Mouse (Mus musculus): ENCODE measurements at regions not wholly inside any gene's neighbourhood (a gene's known extent, or its start where the extent isn't known, plus 50 kb on each side); places are given as distances from the start of the nearest gene placed in this dataset.

DNA sequence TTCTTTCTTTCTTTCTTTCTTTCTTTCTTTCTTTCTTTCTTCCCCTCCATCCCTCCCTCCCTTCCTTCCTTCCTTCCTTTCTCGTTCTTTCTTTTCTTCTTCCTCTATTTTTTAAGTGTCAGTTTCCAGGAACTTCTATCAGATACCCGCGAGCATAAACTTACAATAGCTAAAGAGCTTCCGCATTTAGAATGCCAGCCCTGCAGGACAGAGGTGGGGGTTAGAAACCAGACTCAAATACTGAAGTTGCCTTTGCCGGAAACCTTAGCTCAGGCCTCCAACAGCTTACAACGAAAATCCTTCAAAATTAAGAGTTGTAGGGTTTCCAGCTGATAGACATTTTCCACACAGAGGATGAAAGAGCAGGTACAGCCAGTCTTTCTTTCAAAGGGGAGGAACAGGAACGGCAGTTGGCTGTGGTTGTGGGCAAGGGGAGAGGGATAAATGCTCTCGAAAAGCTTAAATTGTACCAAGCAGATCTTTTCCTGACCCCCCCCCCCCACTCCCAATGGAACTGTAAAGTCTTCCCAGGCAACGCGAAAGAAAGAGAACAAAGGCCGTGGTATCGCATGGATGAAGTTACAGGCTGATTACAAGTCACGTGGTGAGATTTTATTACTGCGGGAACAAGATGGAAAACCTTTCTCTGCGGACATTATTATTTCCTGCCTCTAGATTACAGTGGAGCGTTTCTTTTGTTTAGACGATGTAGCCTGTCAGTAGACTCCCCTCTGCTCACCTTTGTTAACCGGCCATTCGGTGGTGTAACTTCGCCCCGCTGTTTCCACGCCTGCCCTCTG, 159.2 kb downstream of the Tgfb2 start:
- Histone ChIP-seq H3K9ac (no peak overlapping the region), H3K4me2 (peak overlapping the region; percentile 28), H3K27me3 (no peaks in the 10 kb centered on the region), H3K9me3 (no peaks in the 10 kb centered on the region), H3K36me3 (no peaks in the 10 kb centered on the region), H3K4me1 (0 out of 2 replicates have a peak, but pooled peaks cover 9% of the 10 kb centered on the region), H3K27ac (peak overlapping the region; percentile 77), H3K4me3 (no peak overlapping the region)
- no peak for ATAC-seq (ENCODE audit: insufficient number of reproducible peaks, low FRiP score, low TSS enrichment, low read depth)
- 39% methylated on average over 22 of the region's 22 CpGs for WGBS

DNA sequence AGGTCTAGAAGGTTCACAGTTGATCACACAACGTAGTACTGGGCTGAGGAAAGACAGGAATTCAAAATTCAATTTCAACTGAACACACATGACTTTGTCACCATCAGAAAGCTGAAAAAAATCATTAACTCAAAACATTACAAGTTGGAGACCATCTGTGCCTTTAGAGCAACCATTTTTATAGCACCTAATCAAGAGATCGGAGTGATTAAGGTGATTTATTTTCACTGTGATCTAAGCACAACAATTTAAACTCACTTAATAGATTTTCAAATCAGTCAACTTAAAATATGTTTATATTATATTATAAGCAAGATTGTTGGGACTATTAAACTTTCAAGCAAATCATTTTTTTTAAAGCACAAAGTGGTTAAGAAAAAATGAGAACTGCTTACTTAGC, 165.7 kb downstream of the Tgfb2 start:
- H3K4me1 ChIP-seq = no peaks in the 10 kb centered on the region
- no peak for ATAC-seq (ENCODE audit: insufficient number of reproducible peaks, low FRiP score, low TSS enrichment, low read depth)
- no peaks in the 10 kb centered on the region for H3K27me3 ChIP-seq
- no peak overlapping the region for H3K4me2 ChIP-seq
- no peak overlapping the region for H3K27ac ChIP-seq
- no peaks in the 10 kb centered on the region for H3K36me3 ChIP-seq
- 66% methylated on average over 2 of the region's 2 CpGs for WGBS
- H3K9me3 ChIP-seq = no peaks in the 10 kb centered on the region
- H3K9ac ChIP-seq = no peak overlapping the region
- H3K4me3 ChIP-seq = no peak overlapping the region

DNA sequence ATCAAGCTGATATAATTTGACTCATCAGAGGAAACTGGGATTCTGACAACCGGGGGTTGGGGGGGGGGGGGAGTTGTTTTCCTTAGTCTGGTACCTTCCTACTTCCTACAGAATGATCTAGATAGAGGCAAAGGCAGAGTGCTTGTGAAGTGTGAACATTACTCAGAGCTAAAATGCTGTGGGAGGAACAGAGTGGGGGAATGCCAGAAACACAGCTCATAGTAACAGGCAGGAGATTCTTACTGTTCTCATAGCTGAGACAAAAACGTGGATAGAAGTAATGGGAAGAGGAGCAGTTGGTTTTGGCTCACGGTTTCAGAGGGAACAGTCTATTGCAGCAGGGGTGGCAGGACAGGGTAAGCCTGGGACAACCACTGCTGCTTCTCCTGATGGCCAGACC, 167.6 kb downstream of the Tgfb2 start:
- 79% methylated on average over 3 of the region's 3 CpGs for WGBS
- ATAC-seq (ENCODE audit: insufficient number of reproducible peaks, low FRiP score, low TSS enrichment, low read depth) = no peak
- H3K27ac ChIP-seq = no peak overlapping the region

DNA sequence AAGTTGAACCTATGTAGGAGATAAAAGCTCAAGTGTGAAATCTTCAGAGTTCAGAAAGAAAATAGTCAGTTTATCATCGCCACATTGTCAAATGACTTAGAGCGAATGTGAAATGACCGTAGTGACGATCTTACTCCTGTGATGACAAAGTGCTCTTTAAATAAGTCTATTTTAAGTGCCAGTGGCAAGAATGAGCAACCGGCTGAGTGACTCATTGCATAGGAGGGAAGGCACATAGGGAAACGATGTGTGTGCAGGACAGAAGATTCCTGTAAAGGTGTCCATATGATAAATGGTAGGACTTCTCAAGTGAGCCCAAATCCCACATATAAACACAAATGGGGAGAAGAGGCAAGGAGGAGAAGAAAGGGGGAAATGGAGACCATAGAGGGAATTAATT, 189.8 kb downstream of the Tgfb2 start:
- Histone ChIP-seq H3K9ac (no peak overlapping the region), H3K36me3 (no peaks in the 10 kb centered on the region), H3K4me3 (no peak overlapping the region), H3K4me1 (peaks cover 3% of the 10 kb centered on the region; the same call in 1 of the 2 replicates), H3K4me2 (no peak overlapping the region), H3K27ac (no peak overlapping the region), H3K27me3 (no peaks in the 10 kb centered on the region), H3K9me3 (no peaks in the 10 kb centered on the region)
- no peak for ATAC-seq (ENCODE audit: insufficient number of reproducible peaks, low FRiP score, low TSS enrichment, low read depth)
- 81% methylated on average over 6 of the region's 6 CpGs for WGBS

More for the DNA sequence above, 167.6 kb downstream of the Tgfb2 start:
- Histone ChIP-seq H3K27me3 (no peaks in the 10 kb centered on the region), H3K9ac (no peak overlapping the region), H3K4me2 (no peak overlapping the region), H3K36me3 (no peaks in the 10 kb centered on the region), H3K9me3 (no peaks in the 10 kb centered on the region), H3K4me1 (no peaks in the 10 kb centered on the region), H3K4me3 (no peak overlapping the region)

DNA sequence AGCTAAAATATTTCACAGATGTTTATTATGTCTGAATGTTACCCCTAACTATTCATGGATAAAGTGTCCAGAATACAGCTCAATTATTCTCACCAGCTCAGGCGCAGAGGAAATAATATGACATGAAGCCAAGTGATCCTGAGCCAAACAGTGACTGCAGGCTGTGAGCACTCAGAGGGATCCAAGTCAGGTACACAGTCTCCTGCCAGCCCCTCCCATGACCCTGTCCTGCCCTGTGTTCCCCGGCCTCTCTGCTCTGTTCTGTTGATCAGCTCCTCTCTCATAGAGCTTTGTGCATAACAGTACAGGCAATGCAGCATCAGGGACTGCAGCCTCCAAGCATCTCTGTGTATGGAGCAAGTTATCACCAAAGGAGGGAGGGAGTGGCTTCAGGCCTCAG, 190.7 kb downstream of the Tgfb2 start:
- WGBS = 60% methylated on average over 2 of the region's 2 CpGs

DNA sequence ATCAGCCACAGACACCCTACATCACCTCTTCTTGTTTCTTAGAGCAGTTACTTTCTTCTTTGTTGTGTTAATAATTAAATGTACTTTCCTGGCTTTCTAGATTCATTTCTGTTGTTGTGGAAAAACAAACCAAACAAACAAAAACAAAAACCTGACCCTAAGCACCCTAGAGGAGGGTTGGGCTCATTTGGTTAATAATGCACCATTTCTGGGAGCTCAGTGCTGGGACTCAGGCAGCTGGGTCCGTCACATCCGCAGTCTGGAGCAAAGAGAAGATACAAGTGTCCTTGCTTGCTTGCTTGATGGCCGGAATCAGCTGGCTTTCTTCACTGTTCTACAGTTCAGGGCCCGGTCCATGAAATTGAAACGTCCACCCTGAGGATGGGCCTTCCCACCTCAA, 191.9 kb downstream of the Tgfb2 start:
- WGBS = 84% methylated on average over 5 of the region's 5 CpGs
- ATAC-seq (ENCODE audit: insufficient number of reproducible peaks, low FRiP score, low TSS enrichment, low read depth) = no peak
- Histone ChIP-seq H3K9ac (no peak overlapping the region), H3K4me3 (no peak overlapping the region), H3K4me1 (peaks cover 3% of the 10 kb centered on the region; the same call in 1 of the 2 replicates), H3K27me3 (no peaks in the 10 kb centered on the region), H3K36me3 (no peaks in the 10 kb centered on the region), H3K27ac (no peak overlapping the region), H3K9me3 (no peaks in the 10 kb centered on the region), H3K4me2 (no peak overlapping the region)

More for the DNA sequence above, 190.7 kb downstream of the Tgfb2 start:
- Histone ChIP-seq H3K4me2 (no peak overlapping the region), H3K4me1 (peaks cover 3% of the 10 kb centered on the region; the same call in 1 of the 2 replicates), H3K9me3 (no peaks in the 10 kb centered on the region), H3K4me3 (no peak overlapping the region), H3K9ac (no peak overlapping the region), H3K27ac (no peak overlapping the region), H3K36me3 (no peaks in the 10 kb centered on the region), H3K27me3 (no peaks in the 10 kb centered on the region)
- ATAC-seq (ENCODE audit: insufficient number of reproducible peaks, low FRiP score, low TSS enrichment, low read depth) = no peak

DNA sequence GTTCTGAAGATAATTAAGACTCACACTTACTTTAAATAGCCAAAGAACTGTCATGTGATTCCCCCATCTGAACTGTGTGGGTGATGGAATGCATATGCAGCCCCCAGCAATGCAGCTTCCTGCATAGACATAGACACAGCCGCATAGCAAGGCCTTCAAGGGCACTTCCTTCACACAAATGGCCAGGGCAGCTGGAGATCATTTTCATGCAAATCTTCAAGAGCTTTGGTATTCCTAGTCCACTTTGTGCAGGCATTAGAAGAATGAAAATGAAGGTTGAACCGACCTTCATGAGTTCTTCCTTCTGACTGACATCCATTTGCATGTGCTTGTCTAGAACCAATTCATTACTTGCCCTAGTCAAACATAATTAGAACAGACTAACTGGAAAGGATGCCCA, 195.3 kb downstream of the Tgfb2 start:
- no peaks in the 10 kb centered on the region for H3K9me3 ChIP-seq
- no peak overlapping the region for H3K4me2 ChIP-seq
- H3K4me3 ChIP-seq = no peak overlapping the region
- no peak overlapping the region for H3K9ac ChIP-seq
- H3K27me3 ChIP-seq = no peaks in the 10 kb centered on the region
- H3K27ac ChIP-seq = no peak overlapping the region
- ATAC-seq (ENCODE audit: insufficient number of reproducible peaks, low FRiP score, low TSS enrichment, low read depth) = no peak
- H3K4me1 ChIP-seq = peaks cover 15% of the 10 kb centered on the region; the same call in 1 of the 2 replicates
- no peaks in the 10 kb centered on the region for H3K36me3 ChIP-seq
- WGBS = 65% methylated on average over 2 of the region's 2 CpGs

DNA sequence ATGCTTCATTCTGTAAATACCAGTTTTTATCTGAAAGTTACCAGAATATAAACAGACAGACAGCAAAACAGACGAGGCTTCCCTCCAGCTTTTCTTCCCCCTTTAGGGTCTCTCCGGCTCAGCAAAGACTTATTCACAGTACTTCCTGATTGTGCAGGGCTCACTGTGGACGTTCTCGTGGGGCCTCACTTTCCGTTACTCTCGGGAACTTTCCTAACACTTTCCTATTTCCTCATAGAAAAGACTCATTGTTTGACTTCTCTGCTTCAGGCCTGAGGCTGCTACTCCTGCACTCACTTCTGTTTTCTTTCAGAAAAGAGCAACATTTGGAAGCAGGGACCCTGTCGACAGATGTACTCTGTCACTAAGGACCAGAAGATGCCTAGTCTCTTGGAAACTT, 197.4 kb downstream of the Tgfb2 start:
- no peaks in the 10 kb centered on the region for H3K9me3 ChIP-seq
- WGBS = 30% methylated on average over 7 of the region's 7 CpGs
- H3K27ac ChIP-seq = peak overlapping the region; percentile 30; the same call in 1 of the 2 replicates
- ATAC-seq (ENCODE audit: insufficient number of reproducible peaks, low FRiP score, low TSS enrichment, low read depth) = no peak
- H3K4me2 ChIP-seq = no peak overlapping the region
- H3K27me3 ChIP-seq = no peaks in the 10 kb centered on the region
- no peaks in the 10 kb centered on the region for H3K36me3 ChIP-seq
- no peak overlapping the region for H3K9ac ChIP-seq
- H3K4me3 ChIP-seq = no peak overlapping the region
- H3K4me1 ChIP-seq = peaks cover 12% of the 10 kb centered on the region; the same call in 1 of the 2 replicates

DNA sequence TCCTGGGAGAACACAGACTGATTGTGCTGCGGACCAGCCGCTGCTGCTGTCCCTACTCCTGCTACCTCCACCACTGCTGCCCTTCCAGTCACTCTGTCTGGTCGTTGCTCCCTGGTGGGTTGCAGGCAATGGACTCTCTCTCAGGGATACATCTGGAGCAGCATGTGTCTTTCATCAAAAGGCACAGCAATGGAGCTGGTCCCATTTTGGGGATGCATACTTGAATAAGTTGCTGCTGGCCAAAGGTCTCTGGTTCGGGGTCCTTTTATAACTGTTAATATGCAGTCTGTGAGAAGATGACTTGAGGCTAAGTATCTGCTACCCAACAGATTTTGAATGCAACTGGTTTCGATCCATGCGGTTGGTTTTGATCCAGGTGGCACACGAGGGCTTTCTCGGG, 197.8 kb downstream of the Tgfb2 start:
- Histone ChIP-seq H3K27me3 (no peaks in the 10 kb centered on the region), H3K4me2 (no peak overlapping the region), H3K27ac (peak overlapping the region; percentile 30; the same call in 1 of the 2 replicates), H3K9ac (no peak overlapping the region), H3K9me3 (no peaks in the 10 kb centered on the region), H3K36me3 (no peaks in the 10 kb centered on the region), H3K4me1 (peaks cover 12% of the 10 kb centered on the region; the same call in 1 of the 2 replicates), H3K4me3 (no peak overlapping the region)
- 50% methylated on average over 8 of the region's 8 CpGs for WGBS
- no peak for ATAC-seq (ENCODE audit: insufficient number of reproducible peaks, low FRiP score, low TSS enrichment, low read depth)

DNA sequence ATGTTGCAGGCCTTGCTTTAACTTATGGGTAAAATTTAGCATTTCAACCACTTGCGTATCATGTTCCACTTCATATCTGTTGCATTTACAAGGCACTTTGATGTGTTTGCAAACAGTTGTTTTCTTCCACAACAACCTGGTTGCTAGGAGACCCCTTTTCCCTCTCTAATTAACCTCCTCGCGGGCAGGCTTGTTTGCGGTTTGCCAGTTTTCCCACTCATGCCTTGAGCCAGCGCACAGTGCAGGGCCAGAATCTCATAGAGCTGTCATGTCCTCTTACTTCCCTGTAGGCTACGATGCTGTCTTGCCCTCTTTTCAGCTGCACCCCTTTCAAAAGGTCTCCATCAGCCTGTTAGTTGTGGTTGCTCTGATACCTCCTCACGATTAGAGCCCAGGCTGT, 199.3 kb downstream of the Tgfb2 start:
- no peak for ATAC-seq (ENCODE audit: insufficient number of reproducible peaks, low FRiP score, low TSS enrichment, low read depth)
- WGBS = 58% methylated on average over 7 of the region's 7 CpGs

DNA sequence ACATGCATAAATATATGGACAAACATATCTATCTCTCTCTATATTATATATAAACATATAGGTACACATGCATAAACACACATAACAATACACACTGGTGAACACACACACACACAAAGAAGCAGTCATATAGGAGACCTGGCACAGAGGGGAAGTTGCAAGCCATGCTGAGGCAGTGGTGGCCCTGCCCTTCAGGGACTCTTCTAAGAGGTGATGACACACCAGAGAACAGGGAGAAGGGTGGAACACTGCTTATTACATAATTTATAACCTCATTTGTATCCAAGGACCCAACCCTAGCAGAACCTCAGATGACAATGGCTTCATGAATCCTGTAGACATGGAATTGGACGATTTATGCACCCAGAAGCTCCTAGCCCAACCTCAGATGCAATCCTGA, 199.9 kb downstream of the Tgfb2 start:
- H3K9me3 ChIP-seq = no peaks in the 10 kb centered on the region
- no peak overlapping the region for H3K4me3 ChIP-seq
- no peak for ATAC-seq (ENCODE audit: insufficient number of reproducible peaks, low FRiP score, low TSS enrichment, low read depth)
- 64% methylated on average over 1 of the region's 1 CpGs for WGBS
- H3K27ac ChIP-seq = no peak overlapping the region
- H3K36me3 ChIP-seq = no peaks in the 10 kb centered on the region
- no peaks in the 10 kb centered on the region for H3K27me3 ChIP-seq
- H3K4me1 ChIP-seq = peaks cover 12% of the 10 kb centered on the region; the same call in 1 of the 2 replicates
- no peak overlapping the region for H3K4me2 ChIP-seq
- H3K9ac ChIP-seq = no peak overlapping the region

More for the DNA sequence above, 199.3 kb downstream of the Tgfb2 start:
- Histone ChIP-seq H3K27ac (0 out of 2 replicates have a peak overlapping the region, but pooled peaks have one; percentile 17), H3K4me3 (no peak overlapping the region), H3K4me2 (no peak overlapping the region), H3K4me1 (peaks cover 12% of the 10 kb centered on the region; the same call in 1 of the 2 replicates), H3K9me3 (no peaks in the 10 kb centered on the region), H3K36me3 (no peaks in the 10 kb centered on the region), H3K9ac (no peak overlapping the region), H3K27me3 (no peaks in the 10 kb centered on the region)

DNA sequence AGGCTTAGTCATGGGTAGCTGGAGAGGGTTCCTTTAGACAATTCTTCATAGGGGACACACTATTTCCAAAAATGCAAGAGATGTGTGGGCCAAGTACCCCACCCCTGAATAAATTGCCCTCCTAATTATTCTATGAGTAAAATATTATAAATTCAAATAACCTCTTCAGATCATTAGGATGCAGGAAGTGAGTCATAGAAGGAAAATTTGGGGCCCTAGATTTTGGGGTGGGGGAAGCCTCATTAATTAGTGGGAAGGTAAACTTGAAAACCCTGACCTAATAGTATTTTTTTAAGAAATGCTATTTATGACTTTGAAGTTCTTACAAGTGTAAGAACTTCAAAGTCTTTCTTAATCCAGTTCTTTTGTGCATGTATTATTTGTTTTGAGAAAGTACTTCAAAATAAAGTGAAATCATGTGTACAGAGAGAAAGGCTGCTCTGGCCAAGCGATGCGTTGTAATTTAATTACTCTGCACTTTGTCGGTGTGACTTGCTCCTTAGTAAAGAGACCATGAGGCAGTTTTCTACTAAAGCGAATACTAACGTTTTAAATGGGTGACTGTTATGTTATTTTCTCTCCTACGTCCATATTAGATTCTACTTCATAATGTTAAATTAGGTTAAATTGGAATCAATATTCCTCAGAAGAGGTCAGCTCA, 200.6 kb downstream of the Tgfb2 start:
- Histone ChIP-seq H3K4me2 (no peak overlapping the region), H3K27me3 (no peaks in the 10 kb centered on the region), H3K36me3 (no peaks in the 10 kb centered on the region), H3K9me3 (no peaks in the 10 kb centered on the region), H3K27ac (no peak overlapping the region), H3K9ac (no peak overlapping the region), H3K4me3 (no peak overlapping the region), H3K4me1 (peaks cover 12% of the 10 kb centered on the region; the same call in 1 of the 2 replicates)
- 65% methylated on average over 6 of the region's 6 CpGs for WGBS
- ATAC-seq (ENCODE audit: insufficient number of reproducible peaks, low FRiP score, low TSS enrichment, low read depth) = no peak
